Mouse (Mus musculus) liver, adult 2 months (tissue): ENCODE measurements at regions not wholly inside any gene's neighbourhood (a gene's known extent, or its start where the extent isn't known, plus 50 kb on each side); places are given as distances from the start of the nearest gene placed in this dataset.

Experiments
- CTCF ChIP-seq: fragments of 200-500 bp; IDR thresholded peaks from 2 replicates; pipeline ENCODE4 v1.5.1; 2011; ENCODE audit warnings: low read depth, low read length, control low read depth
- POLR2A ChIP-seq: fragments of 200-500 bp; IDR thresholded peaks from 2 replicates; pipeline ENCODE4 v1.6.1; 2011; ENCODE audit warnings: low read length, control low read depth; ENCODE audit not compliant: insufficient read depth; ENCODE audit errors: extremely low read depth

DNA sequence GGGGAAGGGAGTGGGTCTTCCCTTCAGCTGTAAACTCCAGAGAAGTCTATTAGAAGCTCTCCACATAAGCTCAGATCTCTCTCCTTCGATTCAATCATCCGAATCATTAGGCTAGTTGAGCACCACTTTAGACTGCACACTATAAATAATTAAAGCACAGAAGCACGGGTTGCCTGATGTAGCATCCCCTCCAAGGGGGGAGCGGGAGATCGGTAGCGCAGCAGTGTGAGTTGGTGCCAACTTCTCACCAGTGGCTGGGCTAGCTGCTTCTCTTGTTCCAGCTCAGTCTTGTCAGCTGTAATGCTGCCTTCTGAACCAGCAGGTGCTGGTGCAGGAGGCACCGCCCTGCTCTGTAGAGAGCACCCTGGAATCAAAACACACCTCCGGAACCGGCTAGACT lies 78.6 kb downstream of the A830031A19Rik start:
- no peak for TF ChIP-seq CTCF
- TF ChIP-seq POLR2A, result no peak
